Mouse (Mus musculus): ENCODE results near the gene Mat1a.

The Mat1a gene

GRCm38 (mm10) chr14:41140686-41141085 lies 35.9 kb downstream of the Mat1a start:
- DNase-seq (ENCODE audit: low read depth, low spot score) = no peak

- DNase-seq (ENCODE audit: low read depth, low spot score) = no peak
Measured at GRCm38 (mm10) chr14:41146035-41146434, 41.2 kb downstream of the Mat1a start.

GRCm38 (mm10) chr14:41146922-41147321 lies 42.1 kb downstream of the Mat1a start:
- DNase-seq (ENCODE audit: low read depth, low spot score) = no peak

GRCm38 (mm10) chr14:41147356-41147755 lies 42.5 kb downstream of the Mat1a start:
- no peak for DNase-seq (ENCODE audit: low read depth, low spot score)

- no peak for DNase-seq (ENCODE audit: low read depth, low spot score)
Measured at GRCm38 (mm10) chr14:41151220-41151898, 46.5 kb downstream of the Mat1a start, which contains the start of gene Mbl1. TSS of gene Mbl1 (plus strand) at chr14:41151458.

- no peak for DNase-seq (ENCODE audit: low read depth, low spot score)
Measured at GRCm38 (mm10) chr14:41160076-41160475, 55.2 kb downstream of the Mat1a start.

GRCm38 (mm10) chr14:41160743-41161142 lies 55.9 kb downstream of the Mat1a start:
- DNase-seq (ENCODE audit: low read depth, low spot score) = no peak

- DNase-seq (ENCODE audit: low read depth, low spot score) = no peak
Measured at GRCm38 (mm10) chr14:41162663-41163062, 57.8 kb downstream of the Mat1a start.

GRCm38 (mm10) chr14:41167278-41167677 lies 62.4 kb downstream of the Mat1a start:
- no peak for DNase-seq (ENCODE audit: low read depth, low spot score)

GRCm38 (mm10) chr14:41168567-41168966 lies 63.7 kb downstream of the Mat1a start:
- DNase-seq (ENCODE audit: low read depth, low spot score) = no peak

- no peak for DNase-seq (ENCODE audit: low read depth, low spot score)
Measured at GRCm38 (mm10) chr14:41170514-41170913, 65.7 kb downstream of the Mat1a start.
